Mouse (Mus musculus): Measurements from ENCODE around the gene Abcc6. TPM values are rescaled to one million over a fixed set of nuclear protein-coding genes. Genes with fewer than 3 reads are reported as not detected.
"Not testable (repeated sequence)": the region's sequence is repeated elsewhere in the genome, so short reads cannot be mapped to it uniquely, and the experiment has no call there.

Gene Abcc6
- polyA plus RNA-seq, 1 experiment from 2014 or later, result 0.22 TPM

- Histone ChIP-seq H3K9me3 (replicated peaks) (no peaks in the 10 kb centered on the region), H3K4me1 (replicated peaks) (no peaks in the 10 kb centered on the region), H3K9ac (no peak overlapping the region), H3K4me2 (no peak overlapping the region), H3K27ac (ENCODE audit: poor library complexity, severe bottlenecking) (no peak overlapping the region), H3K36me3 (no peaks in the 10 kb centered on the region), H3K27me3 (replicated peaks) (0 out of 2 replicates have a peak, but pooled peaks cover 6% of the 10 kb centered on the region), H3K4me3 (no peak overlapping the region)
- no peak for ATAC-seq (ENCODE audit: insufficient number of reproducible peaks, low FRiP score)
- 80% methylated on average over 1 of the region's 1 CpGs for WGBS
Observed at GRCm38 (mm10) chr7:45988344-45988743, 41.8 kb downstream of the Abcc6 start.

- WGBS, result 73% methylated on average over 6 of the region's 6 CpGs
- no peak for ATAC-seq (ENCODE audit: insufficient number of reproducible peaks, low FRiP score)
- H3K27me3 ChIP-seq (replicated peaks), result peaks cover 9% of the 10 kb centered on the region; the same call in 1 of the 2 replicates
- H3K4me3 ChIP-seq, result no peak overlapping the region
- H3K4me2 ChIP-seq, result no peak overlapping the region
- H3K36me3 ChIP-seq, result no peaks in the 10 kb centered on the region
- no peak overlapping the region for H3K9ac ChIP-seq
- no peak overlapping the region for H3K27ac ChIP-seq (ENCODE audit: poor library complexity, severe bottlenecking)
- H3K4me1 ChIP-seq (replicated peaks), result no peaks in the 10 kb centered on the region
- no peaks in the 10 kb centered on the region for H3K9me3 ChIP-seq (replicated peaks)
Observed at GRCm38 (mm10) chr7:45986893-45987292, 43.2 kb downstream of the Abcc6 start.

GRCm38 (mm10) chr7:45981612-45982011 lies 48.5 kb downstream of the Abcc6 start:
- Histone ChIP-seq H3K27me3 (replicated peaks) (peaks cover 3% of the 10 kb centered on the region; the same call in 1 of the 2 replicates), H3K27ac (ENCODE audit: poor library complexity, severe bottlenecking) (no peak overlapping the region), H3K4me1 (replicated peaks) (no peaks in the 10 kb centered on the region), H3K4me2 (no peak overlapping the region), H3K9ac (no peak overlapping the region), H3K4me3 (no peak overlapping the region), H3K36me3 (no peaks in the 10 kb centered on the region), H3K9me3 (replicated peaks) (no peaks in the 10 kb centered on the region)
- no peak for ATAC-seq (ENCODE audit: insufficient number of reproducible peaks, low FRiP score)
- WGBS, result 69% methylated on average over 5 of the region's 5 CpGs

GRCm38 (mm10) chr7:45974512-45974911 lies 55.6 kb downstream of the Abcc6 start:
- ATAC-seq (ENCODE audit: insufficient number of reproducible peaks, low FRiP score), result no peak
- H3K9ac ChIP-seq, result no peak overlapping the region
- H3K4me2 ChIP-seq, result no peak overlapping the region
- no peak overlapping the region for H3K27ac ChIP-seq (ENCODE audit: poor library complexity, severe bottlenecking)
- no peaks in the 10 kb centered on the region for H3K9me3 ChIP-seq (replicated peaks)
- H3K27me3 ChIP-seq (replicated peaks), result no peaks in the 10 kb centered on the region
- no peaks in the 10 kb centered on the region for H3K36me3 ChIP-seq
- 56% methylated on average over 6 of the region's 6 CpGs for WGBS
- no peaks in the 10 kb centered on the region for H3K4me1 ChIP-seq (replicated peaks)
- H3K4me3 ChIP-seq, result no peak overlapping the region

- Histone ChIP-seq H3K27me3 (replicated peaks) (no peaks in the 10 kb centered on the region), H3K4me1 (replicated peaks) (no peaks in the 10 kb centered on the region), H3K9me3 (replicated peaks) (no peaks in the 10 kb centered on the region), H3K9ac (no peak overlapping the region), H3K4me2 (no peak overlapping the region), H3K27ac (ENCODE audit: poor library complexity, severe bottlenecking) (no peak overlapping the region), H3K36me3 (no peaks in the 10 kb centered on the region), H3K4me3 (no peak overlapping the region)
- WGBS, result 31% methylated on average over 6 of the region's 6 CpGs
- ATAC-seq (ENCODE audit: insufficient number of reproducible peaks, low FRiP score), result no peak
Observed at GRCm38 (mm10) chr7:45974103-45974502, 56.0 kb downstream of the Abcc6 start.

- Histone ChIP-seq H3K4me1 (replicated peaks) (no peaks in the 10 kb centered on the region), H3K4me3 (no peak overlapping the region), H3K9me3 (replicated peaks) (no peaks in the 10 kb centered on the region), H3K27ac (ENCODE audit: poor library complexity, severe bottlenecking) (no peak overlapping the region), H3K27me3 (replicated peaks) (no peaks in the 10 kb centered on the region), H3K9ac (no peak overlapping the region), H3K36me3 (no peaks in the 10 kb centered on the region), H3K4me2 (no peak overlapping the region)
- 75% methylated on average over 6 of the region's 6 CpGs for WGBS
- ATAC-seq (ENCODE audit: insufficient number of reproducible peaks, low FRiP score), result no peak
Observed at GRCm38 (mm10) chr7:45973271-45973687, 56.8 kb downstream of the Abcc6 start.

- Histone ChIP-seq H3K4me1 (replicated peaks) (no peaks in the 10 kb centered on the region), H3K36me3 (no peaks in the 10 kb centered on the region), H3K4me3 (no peak overlapping the region), H3K9ac (no peak overlapping the region), H3K27me3 (replicated peaks) (0 out of 2 replicates have a peak, but pooled peaks cover 3% of the 10 kb centered on the region), H3K4me2 (no peak overlapping the region), H3K27ac (ENCODE audit: poor library complexity, severe bottlenecking) (no peak overlapping the region), H3K9me3 (replicated peaks) (no peaks in the 10 kb centered on the region)
- 75% methylated on average over 11 of the region's 11 CpGs for WGBS
- ATAC-seq (ENCODE audit: insufficient number of reproducible peaks, low FRiP score), result no peak
Observed at GRCm38 (mm10) chr7:45971831-45972723, 58.0 kb downstream of the Abcc6 start.

- no peak overlapping the region for H3K4me2 ChIP-seq
- no peak overlapping the region for H3K4me3 ChIP-seq
- no peak for ATAC-seq (ENCODE audit: insufficient number of reproducible peaks, low FRiP score)
- 54% methylated on average over 4 of the region's 4 CpGs for WGBS
- peaks cover 6% of the 10 kb centered on the region; the same call in 1 of the 2 replicates for H3K27me3 ChIP-seq (replicated peaks)
- H3K36me3 ChIP-seq, result no peaks in the 10 kb centered on the region
- H3K4me1 ChIP-seq (replicated peaks), result no peaks in the 10 kb centered on the region
- H3K27ac ChIP-seq (ENCODE audit: poor library complexity, severe bottlenecking), result no peak overlapping the region
- no peak overlapping the region for H3K9ac ChIP-seq
- H3K9me3 ChIP-seq (replicated peaks), result no peaks in the 10 kb centered on the region
Observed at GRCm38 (mm10) chr7:45956611-45957010, 73.5 kb downstream of the Abcc6 start.

- no peak for ATAC-seq (ENCODE audit: insufficient number of reproducible peaks, low FRiP score)
- Histone ChIP-seq H3K36me3 (no peaks in the 10 kb centered on the region; the same call in 1 of the 2 replicates), H3K9me3 (replicated peaks) (no peaks in the 10 kb centered on the region), H3K27me3 (replicated peaks) (peaks cover 3% of the 10 kb centered on the region; the same call in 1 of the 2 replicates), H3K9ac (no peak overlapping the region), H3K4me2 (no peak overlapping the region), H3K4me1 (replicated peaks) (no peaks in the 10 kb centered on the region), H3K4me3 (no peak overlapping the region), H3K27ac (ENCODE audit: poor library complexity, severe bottlenecking) (no peak overlapping the region)
- 71% methylated on average over 4 of the region's 4 CpGs for WGBS
Observed at GRCm38 (mm10) chr7:45949061-45949460, 81.0 kb downstream of the Abcc6 start.

- not testable (repeated sequence) for H3K27ac ChIP-seq (ENCODE audit: poor library complexity, severe bottlenecking); H3K9ac ChIP-seq; ATAC-seq (ENCODE audit: insufficient number of reproducible peaks, low FRiP score); H3K4me2 ChIP-seq; H3K9me3 ChIP-seq (replicated peaks); H3K36me3 ChIP-seq; H3K4me1 ChIP-seq (replicated peaks); H3K4me3 ChIP-seq; H3K27me3 ChIP-seq (replicated peaks)
- WGBS, result 70% methylated on average over 1 of the region's 1 CpGs
Observed at GRCm38 (mm10) chr7:45943280-45943679, 86.8 kb downstream of the Abcc6 start.

- Histone ChIP-seq H3K9me3 (replicated peaks) (no peaks in the 10 kb centered on the region), H3K36me3 (no peaks in the 10 kb centered on the region; the same call in 1 of the 2 replicates), H3K4me2 (no peak overlapping the region), H3K9ac (no peak overlapping the region), H3K4me1 (replicated peaks) (peaks cover 6% of the 10 kb centered on the region; the same call in 1 of the 2 replicates), H3K4me3 (no peak overlapping the region), H3K27me3 (replicated peaks) (no peaks in the 10 kb centered on the region), H3K27ac (ENCODE audit: poor library complexity, severe bottlenecking) (no peak overlapping the region)
- no peak for ATAC-seq (ENCODE audit: insufficient number of reproducible peaks, low FRiP score)
- 76% methylated on average over 9 of the region's 9 CpGs for WGBS
Observed at GRCm38 (mm10) chr7:45941986-45942385, 88.1 kb downstream of the Abcc6 start.

Data from heart, embryonic 12.5 days (tissue).